ENCODE assay signal across 23 mouse cellular contexts in genomic region chr13:93657941-93658340, GRCm38 (mm10). TPM values are rescaled to one million over a fixed set of nuclear protein-coding genes. Genes with fewer than 3 reads are reported as not detected.
DNase-seq lines count a peak whose midpoint lies in the region; ATAC-seq lines count a peak whose summit lies in the region.
"Had no signal": no experiment of that assay in that cellular context is flagged by ENCODE, and none has a peak within 500 bp of the region (broad histone marks: within the 10 kb centered on the region; RNA-seq: fewer than 3 reads in every experiment).

No protein-coding gene starts in this region.

- ATAC-seq in hindbrain, embryonic 12.5 days (ENCODE audit: low FRiP score): no peak
- ATAC-seq in midbrain, embryonic 13.5 days: no peak
- ATAC-seq: forebrain, embryonic 13.5 days; inflammation-experienced regulatory T-cells, adult 6 months had no signal

- H3K4me3 ChIP-seq in hindbrain, embryonic 10.5 days: no peak overlapping the region
- H3K4me3 ChIP-seq in hindbrain, embryonic 12.5 days: no peak overlapping the region
- H3K4me3 ChIP-seq in midbrain, embryonic 10.5 days: no peak overlapping the region
- H3K4me3 ChIP-seq in midbrain, embryonic 13.5 days (replicated peaks): no peak overlapping the region
- H3K4me3 ChIP-seq: embryonic facial prominence, embryonic 10.5 days; forebrain, embryonic 13.5 days; heart, embryonic 10.5 days; layer of hippocampus, adult 2 months; limb, embryonic 15.5 days; megakaryocyte, embryonic 14.5 days; neural tube, embryonic 12.5 days had no signal

- DNase-seq in hindbrain, embryonic 10.5 days (ENCODE audit: low spot score): no peak
- DNase-seq in midbrain, embryonic 10.5 days (ENCODE audit: low spot score): no peak
- DNase-seq in cerebellum, adult 8-10 months: peak; percentile 23
- DNase-seq in adrenal gland, postnatal 36 days: no peak
- DNase-seq in ovary, adult 18-20 months (ENCODE audit: low spot score): no peak
- DNase-seq: adrenal gland, postnatal 14 days; gastrocnemius, postnatal 25 days; heart, postnatal 10 days; kidney, adult 9 months; lung, postnatal 10 days; right cerebral cortex, postnatal 25 days; thymus, postnatal 36 days had no signal

- H3K4me2 ChIP-seq in hindbrain, embryonic 12.5 days (replicated peaks): no peak overlapping the region
- H3K4me2 ChIP-seq in midbrain, embryonic 13.5 days (replicated peaks): no peak overlapping the region
- H3K4me2 ChIP-seq: forebrain, embryonic 13.5 days; limb, embryonic 15.5 days; neural tube, embryonic 12.5 days had no signal

- no peaks in the 10 kb centered on the region for H3K27me3 ChIP-seq in hindbrain, embryonic 10.5 days (ENCODE audit: insufficient read depth, poor library complexity, severe bottlenecking)
- H3K27me3 ChIP-seq in hindbrain, embryonic 12.5 days: no peaks in the 10 kb centered on the region
- no peaks in the 10 kb centered on the region for H3K27me3 ChIP-seq in midbrain, embryonic 10.5 days (ENCODE audit: low read depth, poor library complexity, severe bottlenecking)
- no peaks in the 10 kb centered on the region for H3K27me3 ChIP-seq in midbrain, embryonic 13.5 days
- H3K27me3 ChIP-seq: forebrain, embryonic 13.5 days; limb, embryonic 15.5 days; megakaryocyte, embryonic 14.5 days; neural tube, embryonic 12.5 days had no signal

- peaks cover 11% of the 10 kb centered on the region for H3K4me1 ChIP-seq in hindbrain, embryonic 10.5 days (replicated peaks)
- peaks cover 3% of the 10 kb centered on the region for H3K4me1 ChIP-seq in hindbrain, embryonic 12.5 days
- peaks cover 9% of the 10 kb centered on the region for H3K4me1 ChIP-seq in midbrain, embryonic 10.5 days
- H3K4me1 ChIP-seq in midbrain, embryonic 13.5 days (replicated peaks): no peaks in the 10 kb centered on the region
- H3K4me1 ChIP-seq: forebrain, embryonic 13.5 days; limb, embryonic 15.5 days; megakaryocyte, embryonic 14.5 days; neural tube, embryonic 12.5 days had no signal

- WGBS in hindbrain, embryonic 10.5 days: 79% methylated on average over 5 of the region's 5 CpGs
- 76% methylated on average over 4 of the region's 5 CpGs for WGBS in hindbrain, embryonic 12.5 days
- WGBS in midbrain, embryonic 10.5 days: 84% methylated on average over 5 of the region's 5 CpGs
- WGBS in midbrain, embryonic 13.5 days: 81% methylated on average over 5 of the region's 5 CpGs

- no peaks in the 10 kb centered on the region for H3K9me3 ChIP-seq in hindbrain, embryonic 10.5 days
- no peaks in the 10 kb centered on the region for H3K9me3 ChIP-seq in hindbrain, embryonic 12.5 days (replicated peaks)
- H3K9me3 ChIP-seq in midbrain, embryonic 10.5 days (replicated peaks): no peaks in the 10 kb centered on the region
- no peaks in the 10 kb centered on the region for H3K9me3 ChIP-seq in midbrain, embryonic 13.5 days
- H3K9me3 ChIP-seq: embryonic facial prominence, embryonic 10.5 days; heart, embryonic 10.5 days; limb, embryonic 15.5 days; neural tube, embryonic 12.5 days had no signal

- peak overlapping the region; percentile 43; the same call in 1 of the 2 replicates for H3K27ac ChIP-seq in hindbrain, embryonic 10.5 days
- H3K27ac ChIP-seq in hindbrain, embryonic 12.5 days: no peak overlapping the region
- H3K27ac ChIP-seq in midbrain, embryonic 10.5 days (replicated peaks): peak overlapping the region; percentile 33; the same call in 1 of the 2 replicates
- no peak overlapping the region for H3K27ac ChIP-seq in midbrain, embryonic 13.5 days
- H3K27ac ChIP-seq: embryonic facial prominence, embryonic 10.5 days; forebrain, embryonic 13.5 days; heart, embryonic 10.5 days; layer of hippocampus, adult 2 months; limb, embryonic 15.5 days; neural tube, embryonic 12.5 days had no signal

- no peaks in the 10 kb centered on the region for H3K36me3 ChIP-seq in hindbrain, embryonic 10.5 days
- no peaks in the 10 kb centered on the region for H3K36me3 ChIP-seq in hindbrain, embryonic 12.5 days
- no peaks in the 10 kb centered on the region for H3K36me3 ChIP-seq in midbrain, embryonic 10.5 days
- no peaks in the 10 kb centered on the region for H3K36me3 ChIP-seq in midbrain, embryonic 13.5 days
- H3K36me3 ChIP-seq: embryonic facial prominence, embryonic 10.5 days; heart, embryonic 10.5 days; limb, embryonic 15.5 days; neural tube, embryonic 12.5 days had no signal

- no peak overlapping the region for H3K9ac ChIP-seq in hindbrain, embryonic 12.5 days
- no peak overlapping the region for H3K9ac ChIP-seq in midbrain, embryonic 13.5 days (replicated peaks)
- H3K9ac ChIP-seq: forebrain, embryonic 13.5 days; limb, embryonic 15.5 days; neural tube, embryonic 12.5 days had no signal

RNA-seq across cellular contexts. Expression of gene Bhmt2, which starts 16.2 kb away (rescaled TPM):
- polyA plus RNA-seq in hindbrain, embryonic 10.5 days (2016; fragmentation: Nextera tagmentation; extraction: Ambion mirVana): 0.09 and 0.17 TPM in 2 replicates
- polyA plus RNA-seq in hindbrain, embryonic 12.5 days (2016; fragmentation: Nextera tagmentation; extraction: Ambion mirVana): not detected in 2 replicates
- not detected in 2 replicates for polyA plus RNA-seq in midbrain, embryonic 10.5 days (2016; fragmentation: Nextera tagmentation; extraction: Ambion mirVana)
- polyA plus RNA-seq in midbrain, embryonic 13.5 days (2015; fragmentation: Nextera tagmentation; extraction: Ambion mirVana): 0.11 TPM in 1 of 2 replicates, not detected in the other
- total RNA-seq in adrenal gland, postnatal 36 days (2021): under 1 TPM in 1 of 2 experiments, not detected in 1; 0.26 TPM
- total RNA-seq: gastrocnemius, postnatal 25 days; heart, postnatal 10 days; monocyte, adult 5-6 weeks had no signal
- polyA plus RNA-seq: forebrain, embryonic 13.5 days; inflammation-experienced regulatory T-cells, adult 6 months; limb, embryonic 15.5 days; neural tube, embryonic 12.5 days had no signal

RNA-seq across cellular contexts. Expression of gene Dmgdh, which starts 16.3 kb away (rescaled TPM):
- 0.27 TPM in 1 of 2 replicates, not detected in the other for polyA plus RNA-seq in hindbrain, embryonic 10.5 days (2016; fragmentation: Nextera tagmentation; extraction: Ambion mirVana)
- 0.36 and 0.42 TPM in 2 replicates for polyA plus RNA-seq in hindbrain, embryonic 12.5 days (2016; fragmentation: Nextera tagmentation; extraction: Ambion mirVana)
- polyA plus RNA-seq in midbrain, embryonic 10.5 days (2016; fragmentation: Nextera tagmentation; extraction: Ambion mirVana): 0.05 and 0.09 TPM in 2 replicates
- polyA plus RNA-seq in midbrain, embryonic 13.5 days (2015; fragmentation: Nextera tagmentation; extraction: Ambion mirVana): 0.09 and 0.11 TPM in 2 replicates
- under 1 TPM in 1 of 2 experiments, not detected in 1; 0.10 TPM for total RNA-seq in adrenal gland, postnatal 36 days (2021)
- total RNA-seq: gastrocnemius, postnatal 25 days; heart, postnatal 10 days; monocyte, adult 5-6 weeks had no signal
- polyA plus RNA-seq: inflammation-experienced regulatory T-cells, adult 6 months had no signal

RNA-seq across cellular contexts. Expression of gene Bhmt, which starts 20.2 kb away (rescaled TPM):
- 0.29 and 0.37 TPM in 2 replicates for polyA plus RNA-seq in hindbrain, embryonic 10.5 days (2016; fragmentation: Nextera tagmentation; extraction: Ambion mirVana)
- 0.43 and 0.56 TPM in 2 replicates for polyA plus RNA-seq in hindbrain, embryonic 12.5 days (2016; fragmentation: Nextera tagmentation; extraction: Ambion mirVana)
- 0.17 TPM in 1 of 2 replicates, not detected in the other for polyA plus RNA-seq in midbrain, embryonic 10.5 days (2016; fragmentation: Nextera tagmentation; extraction: Ambion mirVana)
- polyA plus RNA-seq in midbrain, embryonic 13.5 days (2015; fragmentation: Nextera tagmentation; extraction: Ambion mirVana): 0.13 and 0.20 TPM in 2 replicates
- total RNA-seq in adrenal gland, postnatal 36 days (2021): 1 to 10 TPM; 1.2 to 1.5 TPM
- total RNA-seq: gastrocnemius, postnatal 25 days; heart, postnatal 10 days; layer of hippocampus, adult 2 months; monocyte, adult 5-6 weeks had no signal
- polyA plus RNA-seq: embryonic facial prominence, embryonic 10.5 days; neural tube, embryonic 12.5 days had no signal

Comparison
In these comparisons a context has a peak if more than half of its experiments do, and no peak if none do; other contexts are left out.
1. H3K27ac ChIP-seq: peak in hindbrain, embryonic 10.5 days (single experiment) and midbrain, embryonic 10.5 days (single experiment); none in hindbrain, embryonic 12.5 days (single experiment) and midbrain, embryonic 13.5 days (single experiment).